Mouse (Mus musculus) forebrain, embryonic 11.5 days (tissue): ENCODE results near the gene Fam222b. TPM values are rescaled to one million over a fixed set of nuclear protein-coding genes. Genes with fewer than 3 reads are reported as not detected.
"Not testable (repeated sequence)": the region's sequence is repeated elsewhere in the genome, so short reads cannot be mapped to it uniquely, and the experiment has no call there.

Experiments used
- ATAC-seq: fragments of 200-750 bp; cut with Nextera tagmentation; replicated peaks from 2 replicates; pipeline ENCODE4 v1.8.0; 2017; ENCODE audit warnings: moderate TSS enrichment; ENCODE audit not compliant: low FRiP score
- DNase-seq: peaks from one replicate; pipeline ENCODE4 v3.0.0-alpha.2; 2017; ENCODE audit warnings: low spot score
- H3K27ac ChIP-seq: fragments of 300-500 bp; sonication (generic); 2 replicates; pipeline ENCODE4 v1.5.1; 2014; ENCODE audit warnings: low read depth, low read length
- H3K27me3 ChIP-seq: fragments of 300-500 bp; sonication (generic); 2 replicates; pipeline ENCODE4 v1.6.1; 2014; ENCODE audit warnings: mild to moderate bottlenecking, low read length, mixed read lengths; ENCODE audit not compliant: control insufficient read depth, insufficient read depth
- H3K36me3 ChIP-seq: fragments of 300-500 bp; sonication (generic); 2 replicates; pipeline ENCODE4 v1.6.1; 2014; ENCODE audit warnings: mild to moderate bottlenecking, low read length, moderate library complexity, mixed read lengths; ENCODE audit not compliant: control insufficient read depth, insufficient read depth
- H3K4me1 ChIP-seq: fragments of 300-500 bp; sonication (generic); replicated peaks from 2 replicates; pipeline ENCODE4 v1.6.1; 2014; ENCODE audit warnings: low read length, mixed read lengths; ENCODE audit not compliant: control insufficient read depth, insufficient read depth
- H3K4me2 ChIP-seq: fragments of 300-500 bp; sonication (generic); 2 replicates; pipeline ENCODE4 v1.6.1; 2014; ENCODE audit warnings: low read depth, mild to moderate bottlenecking, low read length, moderate library complexity, mixed read lengths; ENCODE audit not compliant: severe bottlenecking
- H3K4me3 ChIP-seq: fragments of 300-500 bp; sonication (generic); 2 replicates; pipeline ENCODE4 v1.5.1; 2014; ENCODE audit warnings: low read depth, low read length
- H3K9ac ChIP-seq: fragments of 300-500 bp; sonication (generic); 2 replicates; pipeline ENCODE4 v1.6.1; 2014; ENCODE audit warnings: low read length
- H3K9me3 ChIP-seq: fragments of 300-500 bp; sonication (generic); 2 replicates; pipeline ENCODE4 v1.6.1; 2016; ENCODE audit warnings: low read length, mixed read lengths; ENCODE audit not compliant: control insufficient read depth
- WGBS: fragments of 180-500 bp; shearing (Covaris S2); extraction: QIAGEN DNeasy Blood & Tissue Kit; methylation state at CpG from one replicate; pipeline ENCODE4 v1.1.7; 2014; 5-methylcytosine and 5-hydroxymethylcytosine counted together
- polyA plus RNA-seq: library from polyadenylated mRNA; unstranded; fragments of >200 nt; fragmentation: Nextera tagmentation; extraction: Ambion mirVana; gene quantifications from 2 replicates; pipeline ENCODE4 v1.2.1, GENCODE M21; 2014

Gene Fam222b
- polyA plus RNA-seq, 1 experiment from 2014 or later: 31.3 TPM

DNA sequence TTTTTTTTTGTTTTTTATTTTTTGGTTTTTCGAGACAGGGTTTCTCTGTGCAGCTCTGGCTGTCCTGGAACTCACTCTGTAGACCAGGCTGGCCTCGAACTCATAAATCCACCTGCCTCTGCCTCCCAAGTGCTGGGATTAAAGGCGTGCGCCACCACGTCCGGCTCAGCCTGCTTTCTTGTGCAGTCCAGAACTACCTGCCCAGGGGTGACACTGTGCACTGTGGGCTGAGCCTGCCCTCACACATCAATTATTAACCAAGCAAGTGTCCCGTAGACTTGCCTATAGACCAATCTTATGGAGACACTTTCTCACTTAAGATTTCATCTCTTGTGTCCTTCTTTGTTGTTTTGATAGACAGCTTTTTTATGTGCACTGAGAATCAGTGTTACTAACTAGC lies 40.9 kb downstream of the Fam222b start:
- not testable (repeated sequence) for H3K9ac ChIP-seq, H3K4me2 ChIP-seq, H3K27ac ChIP-seq, H3K27me3 ChIP-seq, ATAC-seq, H3K4me1 ChIP-seq, H3K4me3 ChIP-seq, DNase-seq, H3K9me3 ChIP-seq, H3K36me3 ChIP-seq
- 96% methylated on average over 7 of the region's 7 CpGs for WGBS

DNA sequence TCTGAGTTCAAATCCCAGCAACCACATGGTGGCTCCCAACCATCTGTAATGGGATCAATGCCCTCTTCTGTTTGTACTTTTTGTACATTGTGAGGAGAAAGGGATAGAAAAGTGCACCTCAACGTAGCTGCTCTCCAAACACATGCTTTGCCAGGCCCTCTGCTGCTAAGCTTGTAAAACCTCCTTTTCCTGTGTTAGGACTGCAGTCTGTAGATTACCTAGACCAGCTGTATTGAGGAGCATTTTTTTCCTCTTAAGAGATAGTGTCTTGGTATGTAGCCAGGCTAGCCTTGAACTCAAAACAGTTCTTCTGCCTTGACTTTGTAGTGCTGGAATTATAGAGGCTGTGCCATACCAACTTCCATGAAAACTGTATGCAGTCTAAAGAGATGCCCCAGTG lies 41.7 kb downstream of the Fam222b start:
- Histone ChIP-seq H3K4me3 (no peak overlapping the region), H3K4me1 (no peaks in the 10 kb centered on the region), H3K4me2 (no peak overlapping the region), H3K27ac (no peak overlapping the region), H3K9ac (no peak overlapping the region), H3K36me3 (no peaks in the 10 kb centered on the region), H3K9me3 (no peaks in the 10 kb centered on the region), H3K27me3 (no peaks in the 10 kb centered on the region)
- WGBS: 91% methylated on average over 1 of the region's 1 CpGs
- DNase-seq: no peak
- no peak for ATAC-seq

DNA sequence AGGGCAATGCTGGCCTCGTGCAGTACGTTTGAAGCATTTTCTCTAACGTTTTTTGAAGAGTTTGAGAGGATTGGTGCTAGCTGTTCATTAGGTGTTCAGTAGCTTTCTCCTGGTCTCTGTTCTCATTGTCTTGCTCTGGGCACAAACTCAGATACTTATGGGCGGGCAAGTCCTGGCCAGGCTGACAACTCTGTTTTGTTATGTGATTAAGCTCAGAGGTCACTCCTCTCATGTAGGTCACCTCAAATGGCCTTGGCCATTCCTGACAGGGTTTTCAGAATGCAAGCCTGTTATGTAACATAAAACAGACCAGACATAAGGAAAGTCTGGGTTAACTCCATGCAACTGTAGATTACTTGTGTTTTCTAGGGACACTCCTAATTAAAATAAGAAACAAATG lies 43.1 kb downstream of the Fam222b start:
- Histone ChIP-seq H3K4me2 (no peak overlapping the region), H3K9me3 (no peaks in the 10 kb centered on the region), H3K4me1 (no peaks in the 10 kb centered on the region), H3K4me3 (no peak overlapping the region), H3K36me3 (no peaks in the 10 kb centered on the region), H3K27ac (no peak overlapping the region), H3K27me3 (no peaks in the 10 kb centered on the region), H3K9ac (no peak overlapping the region)
- no peak for ATAC-seq
- WGBS: 83% methylated on average over 4 of the region's 4 CpGs
- no peak for DNase-seq

DNA sequence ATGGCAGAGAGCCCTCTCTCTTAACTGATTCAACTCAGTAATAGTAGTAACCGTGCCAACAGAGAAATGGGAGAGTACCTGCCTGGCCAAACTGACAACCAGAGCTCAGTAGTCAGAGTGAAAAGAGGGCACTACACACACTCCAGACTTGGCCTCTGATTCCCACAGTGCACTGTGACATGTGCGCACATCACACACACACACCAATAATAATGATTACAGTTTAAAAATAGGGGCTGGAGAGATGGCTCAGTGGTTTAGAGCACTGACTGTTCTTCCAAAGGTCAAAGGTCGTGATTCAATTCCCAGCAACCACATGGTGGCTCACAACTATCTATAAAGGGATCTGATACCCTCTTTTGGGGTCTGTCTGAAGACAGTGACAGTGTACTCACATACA lies 43.6 kb downstream of the Fam222b start:
- no peaks in the 10 kb centered on the region for H3K9me3 ChIP-seq
- H3K4me1 ChIP-seq: no peaks in the 10 kb centered on the region
- H3K4me3 ChIP-seq: no peak overlapping the region
- H3K4me2 ChIP-seq: no peak overlapping the region
- no peak for DNase-seq
- ATAC-seq: no peak
- 91% methylated on average over 3 of the region's 3 CpGs for WGBS
- no peak overlapping the region for H3K27ac ChIP-seq
- H3K27me3 ChIP-seq: no peaks in the 10 kb centered on the region
- no peaks in the 10 kb centered on the region for H3K36me3 ChIP-seq
- H3K9ac ChIP-seq: no peak overlapping the region

DNA sequence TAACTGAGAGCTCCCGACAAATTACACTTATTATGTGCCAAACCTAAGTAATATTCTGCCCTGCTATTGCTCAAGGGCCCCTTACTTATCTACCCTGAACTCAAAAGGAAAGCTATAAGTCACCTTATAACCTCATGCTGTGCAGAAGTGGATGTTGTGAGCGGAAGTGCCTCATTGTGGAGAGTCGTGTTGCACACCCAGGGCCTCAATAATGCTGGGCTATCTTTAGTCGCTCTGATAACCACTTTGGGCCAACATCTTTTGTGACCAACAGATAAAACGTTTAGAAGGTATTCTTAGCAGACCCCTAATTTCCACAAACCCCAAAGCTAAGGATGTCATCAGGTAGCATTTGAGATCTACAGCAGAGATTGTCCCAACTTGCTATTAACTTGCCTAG lies 46.2 kb downstream of the Fam222b start:
- ATAC-seq: no peak
- Histone ChIP-seq H3K36me3 (peaks cover 9% of the 10 kb centered on the region), H3K9me3 (no peaks in the 10 kb centered on the region), H3K4me2 (no peak overlapping the region), H3K27me3 (no peaks in the 10 kb centered on the region), H3K9ac (no peak overlapping the region), H3K4me1 (no peaks in the 10 kb centered on the region), H3K27ac (no peak overlapping the region), H3K4me3 (no peak overlapping the region)
- 87% methylated on average over 5 of the region's 5 CpGs for WGBS
- DNase-seq: no peak

DNA sequence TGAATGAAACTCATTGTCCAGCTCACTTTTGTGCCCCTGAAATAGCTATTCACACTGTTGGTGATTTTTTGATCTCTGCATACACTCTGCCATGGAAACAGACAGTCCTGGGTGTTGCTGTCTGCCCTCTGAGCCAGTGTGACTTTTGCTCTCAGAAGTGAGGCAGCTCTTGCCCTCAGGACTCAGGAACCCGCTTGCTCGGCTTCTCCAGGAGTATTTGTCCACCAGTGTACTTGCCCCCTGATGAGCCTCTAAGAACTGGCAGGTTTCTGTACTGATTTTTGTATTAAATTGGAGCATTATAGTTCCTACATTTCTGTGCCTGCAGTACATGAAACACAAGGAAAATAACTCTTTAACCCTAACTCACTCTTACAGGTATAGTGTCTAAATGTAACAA lies 49.1 kb downstream of the Fam222b start:
- Histone ChIP-seq H3K4me1 (no peaks in the 10 kb centered on the region), H3K27me3 (no peaks in the 10 kb centered on the region), H3K4me2 (no peak overlapping the region), H3K4me3 (no peak overlapping the region), H3K27ac (no peak overlapping the region), H3K9ac (no peak overlapping the region), H3K36me3 (peaks cover 9% of the 10 kb centered on the region), H3K9me3 (no peaks in the 10 kb centered on the region)
- WGBS: 83% methylated on average over 2 of the region's 2 CpGs
- ATAC-seq (no peak), DNase-seq (no peak)

DNA sequence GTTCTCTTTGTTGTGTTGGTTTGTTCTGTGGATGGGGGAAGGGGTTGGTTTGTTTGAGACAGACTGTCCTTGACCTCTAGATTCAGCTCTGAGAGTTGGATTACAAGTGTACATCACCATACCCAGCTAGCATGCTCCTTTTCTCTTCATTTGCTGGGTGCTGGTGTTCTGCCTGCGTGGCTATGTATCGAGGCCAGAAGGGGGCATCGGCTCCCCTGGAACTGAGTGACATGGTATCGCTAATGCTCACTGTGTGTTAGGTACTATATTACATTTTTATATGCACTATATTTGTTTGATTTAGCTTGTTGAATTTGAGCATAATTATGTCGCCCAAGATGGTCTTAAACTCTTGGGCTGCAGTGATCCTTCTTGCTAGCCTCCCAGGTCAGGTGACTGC lies 51.7 kb downstream of the Fam222b start:
- Histone ChIP-seq H3K27me3 (no peaks in the 10 kb centered on the region), H3K4me1 (no peaks in the 10 kb centered on the region), H3K9ac (no peak overlapping the region), H3K27ac (no peak overlapping the region), H3K36me3 (peaks cover 12% of the 10 kb centered on the region), H3K4me3 (no peak overlapping the region), H3K9me3 (no peaks in the 10 kb centered on the region), H3K4me2 (no peak overlapping the region)
- DNase-seq (no peak), ATAC-seq (no peak)
- 90% methylated on average over 5 of the region's 5 CpGs for WGBS

DNA sequence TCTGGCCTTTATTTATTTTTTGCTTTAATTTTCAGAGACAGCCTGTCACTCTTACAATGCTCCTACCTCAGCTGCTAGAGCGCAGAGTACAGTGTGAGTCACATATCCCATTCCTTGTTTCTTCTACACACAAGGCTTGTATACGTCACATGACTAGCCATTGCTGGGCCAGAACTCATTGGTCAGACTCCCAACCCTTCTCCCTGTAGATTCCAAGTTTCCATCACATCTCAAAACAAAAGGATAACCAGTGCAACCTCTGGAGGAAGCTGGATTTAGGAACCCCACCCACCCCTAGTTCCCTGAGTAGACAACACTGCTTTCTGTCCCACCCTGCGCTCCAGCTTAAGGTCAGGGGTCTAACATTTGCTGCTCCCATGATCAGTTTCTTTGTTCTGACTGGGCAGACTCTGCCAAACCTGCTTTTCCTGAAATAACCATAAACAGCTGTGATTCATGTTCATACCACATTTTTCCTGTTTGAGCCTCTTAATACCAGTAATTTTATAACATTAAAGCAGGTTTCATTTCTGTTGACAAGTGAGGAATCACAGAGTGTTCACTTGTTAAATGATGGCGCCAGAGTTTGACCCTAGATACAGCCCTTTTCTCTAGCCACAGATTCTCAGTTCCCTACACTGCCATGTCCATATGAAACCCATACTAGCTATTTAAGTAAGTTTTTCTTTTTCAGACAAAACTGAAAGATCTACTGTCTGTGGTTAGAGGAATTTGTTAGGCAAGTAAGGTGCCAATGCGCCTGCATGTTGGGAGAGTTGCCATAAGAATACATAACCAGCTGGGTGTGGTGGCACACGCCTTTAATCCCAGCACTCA lies 52.5 kb downstream of the Fam222b start:
- WGBS: 90% methylated on average over 6 of the region's 6 CpGs
- no peaks in the 10 kb centered on the region for H3K4me1 ChIP-seq
- ATAC-seq (no peak), DNase-seq (no peak)
- H3K9me3 ChIP-seq: no peaks in the 10 kb centered on the region
- H3K27me3 ChIP-seq: no peaks in the 10 kb centered on the region
- H3K4me3 ChIP-seq: no peak overlapping the region
- peaks cover 12% of the 10 kb centered on the region for H3K36me3 ChIP-seq
- H3K9ac ChIP-seq: no peak overlapping the region
- H3K27ac ChIP-seq: no peak overlapping the region
- no peak overlapping the region for H3K4me2 ChIP-seq

DNA sequence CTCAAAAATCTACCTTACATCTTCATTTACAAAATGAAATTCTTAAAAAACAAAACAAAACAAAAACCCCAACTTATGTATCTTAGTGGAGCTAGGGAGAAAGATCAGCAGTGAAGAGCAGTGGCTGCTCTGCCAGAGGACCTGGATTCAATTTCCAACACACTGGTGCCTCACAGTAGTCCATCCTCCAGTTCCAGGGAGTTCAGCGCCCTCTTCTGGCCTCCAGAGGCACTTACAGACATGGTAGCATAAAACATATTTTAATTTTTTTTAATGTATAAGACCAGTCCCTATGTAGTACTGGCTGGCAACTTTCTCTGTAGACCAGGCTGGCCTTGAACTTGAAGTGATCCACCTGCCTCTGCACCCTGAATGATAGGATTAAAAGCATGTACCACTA lies 56.7 kb downstream of the Fam222b start:
- Histone ChIP-seq H3K27me3 (no peaks in the 10 kb centered on the region), H3K9ac (no peak overlapping the region), H3K4me2 (no peak overlapping the region), H3K9me3 (no peaks in the 10 kb centered on the region), H3K27ac (no peak overlapping the region), H3K36me3 (peaks cover 8% of the 10 kb centered on the region; the same call in 1 of the 2 replicates), H3K4me1 (no peaks in the 10 kb centered on the region), H3K4me3 (no peak overlapping the region)
- DNase-seq (no peak), ATAC-seq (no peak)
- 28% methylated on average over 1 of the region's 1 CpGs for WGBS
